Mouse (Mus musculus) heart, postnatal 0 days (tissue): ENCODE data around the gene 4930519G04Rik. TPM values are rescaled to one million over a fixed set of nuclear protein-coding genes. Genes with fewer than 3 reads are reported as not detected.

ENCODE experiments used
- ATAC-seq: fragments of 200-750 bp; cut with Nextera tagmentation; 2 replicates; pipeline ENCODE4 v1.8.0; 2017; ENCODE audit warnings: low read depth, moderate number of reproducible peaks, moderate library complexity; ENCODE audit not compliant: insufficient read depth
- DNase-seq: peaks from one replicate; pipeline ENCODE4 v3.0.0-alpha.2; 2016; ENCODE audit warnings: low spot score
- H3K27ac ChIP-seq: fragments of 300-500 bp; sonication (generic); 2 replicates; pipeline ENCODE4 v1.5.1; 2014; ENCODE audit warnings: low read depth, mild to moderate bottlenecking
- H3K27me3 ChIP-seq: fragments of 300-500 bp; sonication (generic); 2 replicates; pipeline ENCODE4 v1.6.1; 2014; ENCODE audit warnings: low read length, mixed read lengths; ENCODE audit not compliant: control insufficient read depth, insufficient read depth
- H3K36me3 ChIP-seq: fragments of 300-500 bp; sonication (generic); replicated peaks from 2 replicates; pipeline ENCODE4 v1.6.1; 2014; ENCODE audit warnings: low read length, mixed read lengths; ENCODE audit not compliant: control insufficient read depth, insufficient read depth
- H3K4me1 ChIP-seq: fragments of 300-500 bp; sonication (generic); 2 replicates; pipeline ENCODE4 v1.6.1; 2014; ENCODE audit warnings: antibody characterized with exemption; ENCODE audit not compliant: control insufficient read depth, insufficient read depth
- H3K4me2 ChIP-seq: fragments of 300-500 bp; sonication (generic); 2 replicates; pipeline ENCODE4 v1.6.1; 2014; ENCODE audit warnings: low read depth, mild to moderate bottlenecking, low read length, moderate library complexity
- H3K4me3 ChIP-seq: fragments of 300-500 bp; sonication (generic); 2 replicates; pipeline ENCODE4 v1.5.1; 2014; ENCODE audit warnings: low read depth, low read length
- H3K9ac ChIP-seq: fragments of 300-500 bp; sonication (generic); replicated peaks from 2 replicates; pipeline ENCODE4 v1.6.1; 2014; ENCODE audit warnings: low read depth, low read length, mixed read lengths
- H3K9me3 ChIP-seq: fragments of 300-500 bp; sonication (generic); replicated peaks from 2 replicates; pipeline ENCODE4 v1.6.1; 2016; ENCODE audit warnings: low read length; ENCODE audit not compliant: control insufficient read depth
- CTCF ChIP-seq: IDR thresholded peaks from 2 replicates; pipeline ENCODE4 v1.5.1; 2016; ENCODE audit warnings: antibody characterized with exemption, control low read depth, low read depth
- EP300 ChIP-seq: IDR thresholded peaks from 2 replicates; pipeline ENCODE4 v1.6.1; 2016; ENCODE audit warnings: antibody characterized with exemption, low read depth
- WGBS: fragments of 180-500 bp; shearing (Covaris S2); extraction: QIAGEN DNeasy Blood & Tissue Kit; methylation state at CpG from one replicate; pipeline ENCODE4 v1.1.7; 2014; 5-methylcytosine and 5-hydroxymethylcytosine counted together
- polyA plus RNA-seq: library from polyadenylated mRNA; unstranded; fragments of >200 nt; fragmentation: Nextera tagmentation; extraction: Ambion mirVana; gene quantifications from 2 replicates; pipeline ENCODE4 v1.2.1, GENCODE M21; 2015
- total RNA-seq: library from RNA; depleted of rRNA; stranded (reverse); fragments of >200 nt; gene quantifications from 2 replicates; pipeline ENCODE4 v1.2.3, GENCODE M21; 2014; ENCODE audit warnings: low replicate concordance

The 4930519G04Rik gene
- total and polyA plus RNA-seq, 2 experiments from 2014 or later = not detected

GRCm38 (mm10) chr5:114898857-114899256 is 45.4 kb downstream of the 4930519G04Rik start:
- no peaks in the 10 kb centered on the region for H3K4me1 ChIP-seq
- TF ChIP-seq CTCF (no peak), EP300 (no peak)
- no peak overlapping the region for H3K27ac ChIP-seq
- H3K36me3 ChIP-seq = no peaks in the 10 kb centered on the region
- 69% methylated on average over 7 of the region's 7 CpGs for WGBS
- H3K4me3 ChIP-seq = 0 out of 2 replicates have a peak overlapping the region, but pooled peaks have one; percentile 42
- H3K9ac ChIP-seq = no peak overlapping the region
- H3K4me2 ChIP-seq = peak overlapping the region; percentile 56
- 0 out of 2 replicates have a peak, but pooled peaks cover 3% of the 10 kb centered on the region for H3K27me3 ChIP-seq
- DNase-seq (no peak), ATAC-seq (no peak)
- no peaks in the 10 kb centered on the region for H3K9me3 ChIP-seq

- ATAC-seq = 0 out of 2 replicates have a peak, but pooled peaks have one; percentile 36
- WGBS = 52% methylated on average over 1 of the region's 1 CpGs
Measured at GRCm38 (mm10) chr5:114902413-114902812, 48.9 kb downstream of the 4930519G04Rik start.

GRCm38 (mm10) chr5:114908598-114909305 is 55.3 kb downstream of the 4930519G04Rik start:
- H3K4me2 ChIP-seq = no peak overlapping the region
- 53% methylated on average over 13 of the region's 13 CpGs for WGBS
- H3K27me3 ChIP-seq = no peaks in the 10 kb centered on the region
- no peak overlapping the region for H3K4me3 ChIP-seq
- H3K27ac ChIP-seq = no peak overlapping the region
- H3K9me3 ChIP-seq = no peaks in the 10 kb centered on the region
- no peak for TF ChIP-seq CTCF
- TF ChIP-seq EP300 = no peak
- H3K4me1 ChIP-seq = no peaks in the 10 kb centered on the region
- ATAC-seq = no peak
- H3K9ac ChIP-seq = no peak overlapping the region
- DNase-seq = no peak
- 0 out of 2 replicates have a peak, but pooled peaks cover 23% of the 10 kb centered on the region for H3K36me3 ChIP-seq

More at GRCm38 (mm10) chr5:114902413-114902812, 48.9 kb downstream of the 4930519G04Rik start:
- Histone ChIP-seq H3K4me2 (no peak overlapping the region), H3K4me3 (no peak overlapping the region), H3K9ac (no peak overlapping the region), H3K4me1 (no peaks in the 10 kb centered on the region), H3K36me3 (0 out of 2 replicates have a peak, but pooled peaks cover 18% of the 10 kb centered on the region), H3K27ac (no peak overlapping the region), H3K27me3 (0 out of 2 replicates have a peak, but pooled peaks cover 3% of the 10 kb centered on the region), H3K9me3 (no peaks in the 10 kb centered on the region)
- DNase-seq = peak; percentile 15
- no peak for TF ChIP-seq EP300
- TF ChIP-seq CTCF = peak; percentile 80

- TF ChIP-seq CTCF (no peak), EP300 (no peak)
- Histone ChIP-seq H3K4me1 (no peaks in the 10 kb centered on the region), H3K36me3 (0 out of 2 replicates have a peak, but pooled peaks cover 5% of the 10 kb centered on the region), H3K4me3 (no peak overlapping the region), H3K9ac (no peak overlapping the region), H3K27ac (no peak overlapping the region), H3K9me3 (no peaks in the 10 kb centered on the region), H3K4me2 (no peak overlapping the region), H3K27me3 (no peaks in the 10 kb centered on the region)
- 40% methylated on average over 4 of the region's 4 CpGs for WGBS
- DNase-seq (no peak), ATAC-seq (no peak)
Measured at GRCm38 (mm10) chr5:114913686-114914085, 60.2 kb downstream of the 4930519G04Rik start.

GRCm38 (mm10) chr5:114914855-114915254 is 61.4 kb downstream of the 4930519G04Rik start:
- no peak overlapping the region for H3K4me3 ChIP-seq
- TF ChIP-seq CTCF = no peak
- TF ChIP-seq EP300 = no peak
- DNase-seq = no peak
- no peaks in the 10 kb centered on the region for H3K27me3 ChIP-seq
- no peaks in the 10 kb centered on the region for H3K9me3 ChIP-seq
- no peaks in the 10 kb centered on the region for H3K4me1 ChIP-seq
- WGBS = 60% methylated on average over 8 of the region's 8 CpGs
- H3K27ac ChIP-seq = no peak overlapping the region
- no peak overlapping the region for H3K4me2 ChIP-seq
- ATAC-seq = no peak
- H3K36me3 ChIP-seq = 0 out of 2 replicates have a peak, but pooled peaks cover 5% of the 10 kb centered on the region
- H3K9ac ChIP-seq = no peak overlapping the region
